Mouse (Mus musculus) liver, embryonic 11.5 days (tissue): Measurements from ENCODE around the gene Bad. TPM values are rescaled to one million over a fixed set of nuclear protein-coding genes. Genes with fewer than 3 reads are reported as not detected.

Experiments used
- ATAC-seq: fragments of 200-750 bp; cut with Nextera tagmentation; replicated peaks from 2 replicates; pipeline ENCODE4 v1.8.0; 2017; ENCODE audit warnings: moderate number of reproducible peaks, mild to moderate bottlenecking, moderate TSS enrichment, moderate library complexity; ENCODE audit not compliant: low FRiP score
- DNase-seq: peaks from one replicate; pipeline ENCODE4 v3.0.0-alpha.2; 2017; ENCODE audit warnings: low spot score
- H3K27ac ChIP-seq: fragments of 300-500 bp; sonication (generic); 2 replicates; pipeline ENCODE4 v1.5.1; 2014; ENCODE audit warnings: mild to moderate bottlenecking, low read depth, low read length, control low read depth
- H3K27me3 ChIP-seq: fragments of 300-500 bp; sonication (generic); replicated peaks from 2 replicates; pipeline ENCODE4 v1.6.1; 2014; ENCODE audit warnings: low read length, mixed read lengths; ENCODE audit not compliant: control insufficient read depth, insufficient read depth
- H3K36me3 ChIP-seq: fragments of 300-500 bp; sonication (generic); 2 replicates; pipeline ENCODE4 v1.6.1; 2014; ENCODE audit warnings: mild to moderate bottlenecking, low read length, moderate library complexity, mixed read lengths; ENCODE audit not compliant: control insufficient read depth, insufficient read depth
- H3K4me1 ChIP-seq: fragments of 300-500 bp; sonication (generic); replicated peaks from 2 replicates; pipeline ENCODE4 v1.6.1; 2014; ENCODE audit warnings: low read length, mixed read lengths; ENCODE audit not compliant: control insufficient read depth, insufficient read depth
- H3K4me2 ChIP-seq: fragments of 300-500 bp; sonication (generic); 2 replicates; pipeline ENCODE4 v1.6.1; 2014; ENCODE audit warnings: mild to moderate bottlenecking, control low read depth, moderate library complexity
- H3K4me3 ChIP-seq: fragments of 300-500 bp; sonication (generic); 2 replicates; pipeline ENCODE4 v1.5.1; 2014; ENCODE audit warnings: low read depth, low read length, control low read depth
- H3K9ac ChIP-seq: fragments of 300-500 bp; sonication (generic); 2 replicates; pipeline ENCODE4 v1.6.1; 2014; ENCODE audit warnings: low read depth, low read length, control low read depth
- H3K9me3 ChIP-seq: fragments of 300-500 bp; sonication (generic); 2 replicates; pipeline ENCODE4 v1.6.1; 2016; ENCODE audit warnings: low read length, inconsistent platforms, mixed read lengths; ENCODE audit not compliant: control insufficient read depth
- WGBS: fragments of 180-500 bp; shearing (Covaris S2); extraction: QIAGEN DNeasy Blood & Tissue Kit; methylation state at CpG from one replicate; pipeline ENCODE4 v1.1.7; 2014; 5-methylcytosine and 5-hydroxymethylcytosine counted together
- polyA plus RNA-seq: library from polyadenylated mRNA; unstranded; fragments of >200 nt; fragmentation: Nextera tagmentation; extraction: Ambion mirVana; gene quantifications from 2 replicates; pipeline ENCODE4 v1.2.1, GENCODE M21; 2014

Bad gene
- polyA plus RNA-seq, 1 experiment from 2014 or later, result 54.7 TPM

GRCm38 (mm10) chr19:6936299-6936698 lies 5.4 kb upstream of the Bad start:
- no peak overlapping the region for H3K27ac ChIP-seq
- no peak overlapping the region for H3K9ac ChIP-seq
- DNase-seq, result no peak
- WGBS, result 22% methylated on average over 3 of the region's 3 CpGs
- peaks cover 49% of the 10 kb centered on the region for H3K27me3 ChIP-seq
- H3K36me3 ChIP-seq, result no peaks in the 10 kb centered on the region
- ATAC-seq, result no peak
- H3K4me3 ChIP-seq, result no peak overlapping the region
- H3K9me3 ChIP-seq, result no peaks in the 10 kb centered on the region
- H3K4me2 ChIP-seq, result no peak overlapping the region
- H3K4me1 ChIP-seq, result peaks cover 9% of the 10 kb centered on the region

DNA sequence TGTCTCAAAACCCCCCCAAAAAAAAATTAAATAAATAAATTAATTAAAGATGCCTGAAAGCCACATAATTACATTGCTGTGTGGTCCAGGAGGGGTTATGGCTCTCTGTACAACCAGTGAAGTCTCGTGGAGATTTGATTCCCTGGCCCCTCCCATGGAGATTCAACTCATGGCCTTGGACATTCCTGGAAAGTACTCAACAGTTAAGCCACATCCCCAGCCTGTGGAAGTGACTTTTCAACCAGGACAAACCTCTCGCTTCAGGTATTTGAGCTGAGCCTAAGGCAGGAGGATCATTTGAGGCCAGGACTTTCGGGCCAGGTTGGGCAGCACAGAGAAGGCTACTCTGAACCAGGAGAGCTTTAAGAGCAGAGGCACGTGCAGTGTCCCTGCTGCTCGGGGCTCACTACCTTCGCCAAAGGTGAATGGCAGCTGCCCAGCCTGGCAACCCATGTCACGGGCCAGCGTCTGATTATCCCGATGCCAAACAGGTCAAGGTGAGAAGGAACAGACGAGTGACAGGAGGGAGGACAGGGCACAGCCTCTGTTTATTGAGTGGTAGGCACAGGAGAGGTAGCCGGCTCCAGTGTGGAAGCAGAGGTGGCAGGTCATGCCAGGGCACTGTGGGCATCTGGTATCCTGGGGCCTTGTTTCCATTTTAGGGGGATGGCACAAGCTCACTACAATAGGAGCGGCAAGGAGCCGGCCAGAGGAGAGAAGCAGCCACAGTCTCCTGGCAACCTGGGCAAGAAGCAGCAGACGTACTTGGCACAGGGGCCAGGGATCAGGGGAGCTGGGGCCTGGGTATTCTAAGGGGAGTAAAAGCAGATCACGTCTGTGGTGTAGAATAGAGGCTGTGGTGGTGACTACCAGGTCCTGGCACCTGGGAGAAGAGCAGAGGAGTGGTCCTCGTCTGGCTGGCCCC lies 3.9 kb upstream of the Bad start:
- Histone ChIP-seq H3K4me2 (no peak overlapping the region), H3K9me3 (no peaks in the 10 kb centered on the region), H3K27ac (no peak overlapping the region), H3K4me1 (peaks cover 12% of the 10 kb centered on the region), H3K9ac (no peak overlapping the region), H3K36me3 (no peaks in the 10 kb centered on the region), H3K27me3 (peaks cover 34% of the 10 kb centered on the region), H3K4me3 (no peak overlapping the region)
- ATAC-seq (no peak), DNase-seq (no peak)
- 83% methylated on average over 16 of the region's 16 CpGs for WGBS

- no peak overlapping the region for H3K9ac ChIP-seq
- WGBS, result 88% methylated on average over 20 of the region's 20 CpGs
- no peak for ATAC-seq
- peaks cover 16% of the 10 kb centered on the region for H3K4me1 ChIP-seq
- H3K36me3 ChIP-seq, result no peaks in the 10 kb centered on the region
- peaks cover 19% of the 10 kb centered on the region for H3K27me3 ChIP-seq
- DNase-seq, result no peak
- no peak overlapping the region for H3K4me2 ChIP-seq
- H3K27ac ChIP-seq, result no peak overlapping the region
- no peaks in the 10 kb centered on the region for H3K9me3 ChIP-seq
- no peak overlapping the region for H3K4me3 ChIP-seq
These were observed 2.3 kb upstream of the Bad start for GRCm38 (mm10) chr19:6939106-6940002.

- no peaks in the 10 kb centered on the region for H3K9me3 ChIP-seq
- peak overlapping the region; percentile 83 for H3K9ac ChIP-seq
- 0 out of 2 replicates have a peak, but pooled peaks cover 3% of the 10 kb centered on the region for H3K36me3 ChIP-seq
- ATAC-seq, result no peak
- peak; percentile 57 for DNase-seq
- WGBS, result 22% methylated on average over 29 of the region's 29 CpGs
- peak overlapping the region; percentile 70 for H3K4me3 ChIP-seq
- peaks cover 16% of the 10 kb centered on the region for H3K4me1 ChIP-seq
- peak overlapping the region; percentile 8; the same call in 1 of the 2 replicates for H3K27ac ChIP-seq
- H3K4me2 ChIP-seq, result peak overlapping the region; percentile 96
- H3K27me3 ChIP-seq, result peaks cover 6% of the 10 kb centered on the region
These were observed 987 bp upstream of the Bad start for GRCm38 (mm10) chr19:6940396-6941351.

GRCm38 (mm10) chr19:6942249-6942691 lies 609 bp downstream of the Bad start, which contains the start of gene Gpr137:
TSS of gene Gpr137 (minus strand) at chr19:6942480.
- Histone ChIP-seq H3K4me1 (peaks cover 16% of the 10 kb centered on the region), H3K4me3 (peak within 1 kb of the TSS; percentile 70), H3K9ac (peak within 1 kb of the TSS; percentile 83), H3K27ac (peak within 1 kb of the TSS; percentile 87), H3K36me3 (0 out of 2 replicates have a peak, but pooled peaks cover 3% of the 10 kb centered on the region), H3K27me3 (no peaks in the 10 kb centered on the region), H3K4me2 (peak within 1 kb of the TSS; percentile 96), H3K9me3 (no peaks in the 10 kb centered on the region)
- under 1% methylated on average over 27 of the region's 27 CpGs for WGBS
- DNase-seq (peak; percentile 94), ATAC-seq (peak; percentile 92)

- H3K9me3 ChIP-seq, result no peaks in the 10 kb centered on the region
- H3K4me3 ChIP-seq, result peak overlapping the region; percentile 70
- 25% methylated on average over 5 of the region's 5 CpGs for WGBS
- peak overlapping the region; percentile 83 for H3K9ac ChIP-seq
- H3K27me3 ChIP-seq, result no peaks in the 10 kb centered on the region
- ATAC-seq (peak; percentile 11; the same call in 1 of the 2 replicates), DNase-seq (no peak)
- H3K4me1 ChIP-seq, result peaks cover 16% of the 10 kb centered on the region
- peak overlapping the region; percentile 87 for H3K27ac ChIP-seq
- peak overlapping the region; percentile 96 for H3K4me2 ChIP-seq
- 0 out of 2 replicates have a peak, but pooled peaks cover 3% of the 10 kb centered on the region for H3K36me3 ChIP-seq
These were observed 1.1 kb downstream of the Bad start for GRCm38 (mm10) chr19:6942764-6943163.

DNA sequence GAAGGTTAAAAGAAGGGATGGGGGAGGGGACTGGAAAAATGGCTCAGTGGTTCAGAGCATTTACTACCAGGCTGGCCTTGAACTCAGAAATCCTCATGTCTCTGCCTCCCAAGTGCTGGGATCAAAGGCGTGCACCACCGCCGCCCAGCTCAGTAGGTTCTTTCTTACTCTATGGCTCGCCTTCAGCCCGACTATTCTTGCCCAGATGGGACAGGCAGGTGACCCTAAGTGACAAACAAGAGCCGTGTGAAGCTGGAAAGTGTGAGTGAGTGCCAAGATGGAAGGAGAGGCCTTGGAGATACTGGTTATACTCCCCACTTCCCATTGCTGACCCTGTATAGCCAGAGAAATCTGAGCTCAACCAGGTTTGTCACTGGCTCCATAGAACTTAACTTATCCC lies 2.0 kb downstream of the Bad start:
- Histone ChIP-seq H3K27me3 (no peaks in the 10 kb centered on the region), H3K9me3 (no peaks in the 10 kb centered on the region), H3K4me3 (no peak overlapping the region), H3K36me3 (0 out of 2 replicates have a peak, but pooled peaks cover 3% of the 10 kb centered on the region), H3K4me1 (peaks cover 16% of the 10 kb centered on the region), H3K4me2 (no peak overlapping the region), H3K9ac (no peak overlapping the region), H3K27ac (no peak overlapping the region)
- DNase-seq (no peak), ATAC-seq (no peak)
- WGBS, result 88% methylated on average over 6 of the region's 6 CpGs
